Mouse (Mus musculus) C3H10T1/2 (cell line): ENCODE data around the gene Vsig1. TPM values are rescaled to one million over a fixed set of nuclear protein-coding genes. Genes with fewer than 3 reads are reported as not detected.

ENCODE experiments used
- polyA plus RNA-seq, 2 experiments: library from polyadenylated mRNA; unstranded; fragments of >200 nt; fragmentation: generic; extraction: Trizol; gene quantifications; one replicate each; pipeline ENCODE4 v1.2.1; 2012; ENCODE audit warnings: missing spikeins in 2 of 2

Vsig1 gene
- not detected for polyA plus RNA-seq

DNA sequence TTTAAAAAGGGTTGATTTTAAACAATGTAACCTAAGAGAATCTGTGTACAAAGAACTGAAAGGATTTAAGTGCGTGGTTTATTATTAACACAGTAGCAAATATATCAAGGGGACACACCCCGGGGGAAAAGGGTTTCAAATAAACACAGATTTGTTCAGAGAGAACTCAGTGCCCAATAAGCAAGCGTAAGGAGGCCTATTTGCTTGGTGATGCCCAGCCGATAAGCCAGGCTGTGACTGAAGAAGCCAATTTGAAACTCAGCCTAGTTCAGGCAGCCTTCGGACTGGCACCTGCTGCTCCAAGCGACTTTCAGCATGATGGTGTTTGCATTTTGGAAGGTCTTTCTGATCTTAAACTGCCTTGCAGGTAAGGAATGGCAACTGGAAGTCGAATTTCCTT, at the start of gene Vsig1:
TSS of gene Vsig1 (plus strand) at position 249 of the 400 bp plus-strand sequence.

DNA sequence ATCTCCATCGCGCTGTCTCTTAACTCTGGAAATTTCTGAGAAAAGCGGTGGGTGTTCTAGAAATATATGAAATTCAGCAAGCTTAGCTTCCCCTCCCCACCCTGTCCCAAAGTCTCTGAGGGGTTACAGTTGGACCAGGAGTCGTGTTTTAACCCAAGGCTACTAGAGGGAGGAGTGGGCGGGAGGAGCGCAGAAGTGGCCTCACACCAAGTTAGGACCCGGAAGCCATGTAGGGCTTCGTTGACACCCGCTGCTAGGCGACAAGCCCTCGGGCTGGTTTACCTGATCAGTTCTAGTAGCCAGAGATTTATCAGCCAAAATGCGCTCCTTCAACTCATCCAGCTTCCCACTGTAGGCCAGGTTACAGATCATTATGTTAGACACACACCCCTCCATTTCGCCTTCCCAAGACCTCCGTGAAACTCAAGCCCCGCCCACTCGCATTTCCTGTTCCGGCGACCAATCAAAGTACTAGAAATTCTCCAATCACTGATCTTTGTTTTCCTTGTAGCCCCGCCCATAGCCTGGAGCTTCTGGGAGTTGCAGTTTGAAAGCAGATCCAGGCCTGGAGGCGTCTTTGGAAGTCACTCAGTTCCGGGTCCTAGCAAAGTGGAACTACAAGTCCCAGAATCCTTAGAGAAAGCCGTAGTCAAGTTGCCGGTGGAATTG, 49.0 kb downstream of the Vsig1 start, which contains the start of the genes Psmd10 and Atg4a:
TSS of gene Psmd10 (minus strand) at position 457 of the 669 bp plus-strand sequence.
TSS of gene Atg4a (plus strand) at position 636 of the 669 bp plus-strand sequence.

Other genes starting within 250 kb of the Vsig1 start
- under 1 TPM; 0.06 to 0.94 TPM for gene Mid2, start 243.0 kb upstream of the Vsig1 start, polyA plus RNA-seq
- gene Tex13b, start 94.2 kb upstream of the Vsig1 start, polyA plus RNA-seq: not detected
- 10 to 100 TPM in 1 of 2 experiments, 1 to 10 TPM in 1; 6.7 to 34.4 TPM for gene Psmd10, start 49.1 kb downstream of the Vsig1 start, polyA plus RNA-seq
- gene Atg4a, start 49.3 kb downstream of the Vsig1 start, polyA plus RNA-seq: 1 to 10 TPM in 1 of 2 experiments, under 1 TPM in 1; 0.51 to 6.1 TPM